Mouse (Mus musculus): ENCODE measurements around the gene Ppih. TPM values are rescaled to one million over a fixed set of nuclear protein-coding genes. Genes with fewer than 3 reads are reported as not detected.
A peak's percentile ranks its signal among the peaks of the same experiment; 100 is the strongest.

Gene Ppih
- 26.7 and 29.3 TPM in 2 replicates for polyA plus RNA-seq (2012; rRNA removed)

DNA sequence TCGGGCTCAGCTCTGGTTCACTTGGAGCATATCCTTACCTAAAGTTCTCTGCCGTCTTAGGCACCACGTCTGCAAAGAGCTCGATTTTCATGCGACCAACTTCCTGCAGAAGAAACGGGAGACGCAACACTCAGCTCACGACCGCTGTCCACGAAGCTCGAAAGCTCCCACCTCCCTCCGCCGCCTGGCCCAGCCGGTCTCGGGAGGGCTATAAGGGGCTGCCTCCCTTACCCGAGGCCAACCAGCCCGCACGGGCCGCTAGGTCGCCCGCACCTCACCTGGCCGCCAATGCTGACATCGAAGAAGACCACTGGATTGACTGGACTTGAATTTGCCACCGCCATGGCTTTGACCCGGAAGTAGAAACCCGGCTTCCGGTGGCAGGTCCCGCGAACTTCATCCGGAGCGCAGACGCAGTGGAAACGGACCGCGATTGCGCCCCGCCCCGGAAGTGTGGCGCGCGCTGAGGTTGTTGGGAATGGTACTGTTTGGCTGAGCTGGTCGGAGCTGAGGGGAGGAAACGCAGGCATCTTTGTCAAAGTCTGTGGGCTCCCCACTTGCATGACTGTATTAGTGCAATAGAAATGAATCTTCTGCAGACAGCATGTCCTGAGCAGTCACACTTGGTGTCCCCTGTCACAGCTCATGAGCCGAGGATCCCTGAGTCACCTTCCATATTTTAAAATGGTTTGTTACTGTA is at the start of gene Ppih:
Gene Ppih, minus strand, starts transcription at position 416 of the 700 bp plus-strand sequence.
- peak; percentile 85 to 97 for DNase-seq (ENCODE audit: extremely low spot score in 1 of 2, low spot score in 1 of 2)

DNA sequence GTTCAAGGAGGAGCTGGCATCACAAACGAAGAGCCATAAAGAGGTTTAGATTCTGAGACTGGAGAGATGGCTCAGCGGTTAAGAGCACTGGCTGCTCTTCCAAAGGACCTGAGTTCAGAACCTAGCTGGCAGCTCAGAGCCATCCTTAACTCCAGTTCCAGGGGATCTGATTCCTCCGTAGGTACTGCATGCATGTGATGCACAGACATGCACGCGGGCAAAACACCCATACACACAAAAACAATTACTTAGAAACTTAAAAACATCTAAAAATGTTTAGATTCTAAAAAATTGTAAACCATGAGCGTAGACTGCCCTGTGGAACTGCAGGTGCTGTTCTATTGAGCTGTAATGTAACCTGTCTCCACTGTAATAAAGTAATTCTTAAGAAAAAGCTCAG is 49.1 kb upstream of the Ppih start:
- no peak for DNase-seq (ENCODE audit: extremely low spot score in 1 of 2, low spot score in 1 of 2)

DNA sequence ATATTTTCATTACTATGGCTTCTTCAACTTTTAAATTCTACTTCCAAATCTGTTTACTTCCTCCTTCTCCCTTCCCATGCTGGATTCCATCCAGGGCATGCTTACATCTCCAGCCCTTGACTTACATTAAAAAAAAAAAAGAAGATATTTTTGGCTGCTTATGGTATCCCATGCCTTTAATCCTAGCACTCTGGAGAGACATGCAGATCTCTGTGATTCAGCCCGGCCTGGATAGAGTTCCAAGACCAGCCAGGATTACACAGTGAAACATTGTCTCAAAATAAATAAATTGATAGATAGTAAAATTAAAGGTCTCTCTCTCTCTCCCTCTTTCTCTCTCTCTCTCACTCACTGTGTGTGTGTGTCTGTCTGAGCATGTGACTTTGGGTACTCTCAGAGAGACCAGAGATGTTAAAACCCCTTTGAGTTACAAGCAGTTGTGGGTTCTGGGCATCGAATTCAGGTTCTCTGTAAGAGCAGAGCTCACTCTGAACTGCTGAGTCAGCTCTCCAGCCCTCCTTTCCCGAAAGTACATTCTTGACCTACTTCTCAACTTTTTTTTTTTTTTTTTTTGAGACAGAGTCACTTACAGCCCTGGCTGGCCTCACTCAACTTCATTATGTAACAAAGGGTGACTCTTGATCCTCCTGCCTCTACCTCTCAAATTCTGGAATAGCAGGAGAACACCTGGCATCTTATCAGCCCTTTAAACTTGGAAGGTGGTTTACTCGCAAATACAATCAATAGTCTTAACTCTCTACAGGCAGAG is 46.6 kb upstream of the Ppih start:
- no peak for DNase-seq (ENCODE audit: extremely low spot score in 1 of 2, low spot score in 1 of 2)

DNA sequence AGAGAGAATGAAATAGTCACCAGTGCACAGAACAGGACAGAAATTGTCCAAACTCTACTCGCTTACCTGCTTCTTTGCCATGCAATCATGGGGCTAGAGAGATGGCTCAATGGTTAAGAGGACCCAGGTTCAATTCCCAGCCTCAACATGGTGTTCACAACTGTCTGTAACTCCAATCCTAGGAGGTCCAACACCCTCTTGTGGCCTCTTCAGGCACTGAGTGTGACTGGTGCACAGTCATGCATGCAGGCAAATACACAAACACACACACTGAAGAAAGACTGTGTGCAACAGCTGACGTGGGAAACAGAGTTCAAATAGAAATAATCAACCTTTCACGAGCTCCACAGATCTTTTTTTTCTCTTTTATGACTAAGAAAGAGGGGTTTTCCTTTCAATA is 41.9 kb upstream of the Ppih start:
- DNase-seq (ENCODE audit: extremely low spot score in 1 of 2, low spot score in 1 of 2) = no peak

DNA sequence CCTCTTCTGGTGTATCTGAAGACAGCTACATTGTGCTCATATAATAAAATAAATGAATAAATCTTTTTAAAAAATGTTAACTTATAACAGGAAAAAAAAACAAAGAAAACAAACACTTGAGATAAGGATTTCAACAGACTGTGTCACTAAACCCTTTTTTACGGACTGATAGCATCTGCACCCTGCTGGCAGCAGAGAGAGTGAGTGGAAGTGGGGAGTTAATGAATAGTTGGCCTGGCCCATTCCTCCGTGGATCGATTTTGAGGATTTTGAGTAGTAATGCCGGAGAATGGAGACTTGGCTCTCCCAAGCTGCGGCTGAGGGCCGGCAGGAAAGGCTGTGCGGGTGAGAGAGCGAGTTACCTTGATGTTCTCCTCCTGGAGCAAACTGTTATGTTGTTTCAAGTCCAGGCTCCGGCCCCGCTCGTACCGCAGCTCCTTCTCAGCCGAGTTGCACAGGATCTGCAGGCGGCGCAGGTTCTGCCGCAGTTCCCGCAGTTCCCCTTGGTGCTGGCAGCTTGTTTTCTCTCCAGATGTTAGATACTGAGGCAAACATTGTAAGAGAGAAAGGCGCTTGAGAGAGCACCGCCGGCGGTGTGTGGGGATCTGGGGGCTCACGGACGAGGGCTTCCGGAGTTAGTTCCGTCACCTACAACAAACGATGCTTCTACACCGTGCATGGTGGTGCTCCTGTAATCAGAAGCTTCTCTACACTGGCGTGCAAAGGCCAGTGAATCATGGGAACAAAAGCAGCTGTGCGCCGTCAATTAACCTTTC is 39.0 kb upstream of the Ppih start:
- peak in 1 of 2 experiments; percentile 7 for DNase-seq (ENCODE audit: extremely low spot score in 1 of 2, low spot score in 1 of 2)

DNA sequence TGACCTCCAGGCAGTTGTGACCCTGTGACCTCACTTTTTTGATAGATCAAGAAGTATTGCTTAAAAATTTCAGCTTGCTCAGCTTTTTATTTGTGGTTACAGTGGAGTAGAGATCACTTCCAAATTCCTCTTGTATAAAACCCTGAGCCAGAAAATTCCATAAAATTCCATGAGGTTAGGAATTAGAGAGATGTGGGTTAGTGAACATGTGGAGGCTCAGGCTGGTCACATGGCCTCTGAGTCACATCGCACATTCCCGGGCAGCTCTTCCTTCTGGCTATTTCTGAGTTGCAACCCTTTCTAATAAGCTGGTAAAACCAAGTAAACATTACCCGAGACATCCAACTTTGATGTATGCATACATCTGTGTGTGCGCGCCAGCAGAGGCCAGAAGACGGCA is 25.2 kb upstream of the Ppih start:
- DNase-seq (ENCODE audit: extremely low spot score in 1 of 2, low spot score in 1 of 2) = no peak

DNA sequence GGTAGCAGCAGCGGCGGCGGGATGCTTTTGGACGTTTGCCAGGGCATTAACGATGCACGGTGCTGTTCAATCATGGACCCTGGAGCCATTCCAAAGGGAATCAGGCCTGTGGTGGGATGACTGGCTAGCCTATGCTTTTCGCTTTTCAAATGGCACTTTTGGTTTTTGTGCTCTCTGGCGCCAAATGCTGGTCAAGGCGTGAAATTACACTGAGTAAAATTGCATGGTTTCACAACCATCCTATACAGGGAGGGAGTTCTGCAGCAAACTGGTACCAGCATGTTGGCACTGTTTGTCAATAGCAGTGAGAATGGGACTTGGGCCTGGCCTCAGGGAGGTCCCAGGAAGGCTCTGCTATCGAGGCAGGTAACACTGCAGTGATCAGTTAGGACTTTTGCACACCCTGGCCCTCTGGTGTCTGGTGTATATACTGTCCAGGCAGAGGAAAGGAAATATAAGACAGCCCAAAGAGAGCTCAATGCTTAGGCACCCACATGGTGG is 18.6 kb upstream of the Ppih start:
- DNase-seq (ENCODE audit: extremely low spot score in 1 of 2, low spot score in 1 of 2) = peak in 1 of 2 experiments; percentile 50

DNA sequence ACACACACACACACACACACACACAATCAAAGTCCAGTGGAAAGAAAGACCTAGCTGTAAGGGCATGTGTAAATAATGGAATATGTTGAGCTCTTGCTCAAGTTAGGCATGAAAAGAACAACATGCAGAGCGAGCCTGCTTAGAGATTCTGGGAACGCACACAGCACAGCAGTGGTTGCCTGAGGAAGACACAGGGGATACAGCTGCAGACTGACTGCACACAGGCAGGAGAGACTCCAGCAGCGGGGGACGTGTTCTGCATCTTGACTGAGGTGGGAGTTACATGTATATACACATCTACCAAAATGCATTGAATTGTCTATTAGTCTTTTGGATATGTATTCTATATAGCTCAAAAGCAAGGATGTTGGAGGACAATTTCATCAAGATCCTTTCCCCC is 18.1 kb upstream of the Ppih start:
- DNase-seq (ENCODE audit: extremely low spot score in 1 of 2, low spot score in 1 of 2) = no peak

DNA sequence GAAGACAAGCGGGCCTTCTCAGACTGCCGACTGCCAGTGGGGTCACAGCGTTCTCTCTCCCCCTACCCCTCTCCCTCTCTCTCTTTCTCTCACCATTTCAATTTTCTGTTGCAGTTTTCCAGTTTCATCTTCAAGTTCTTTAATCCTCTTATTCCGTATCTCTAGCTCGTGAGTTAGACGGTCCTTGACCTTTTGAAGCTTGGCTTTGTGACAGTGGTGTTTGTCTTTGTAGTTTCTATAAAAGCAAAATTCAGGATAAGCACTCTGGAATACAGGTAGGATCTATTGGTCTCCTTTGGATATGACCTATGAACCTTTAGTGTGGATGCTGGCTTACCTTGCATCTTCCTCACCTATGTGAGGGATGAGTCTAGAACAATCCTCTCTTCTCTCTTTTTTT is 13.1 kb upstream of the Ppih start:
- no peak for DNase-seq (ENCODE audit: extremely low spot score in 1 of 2, low spot score in 1 of 2)

DNA sequence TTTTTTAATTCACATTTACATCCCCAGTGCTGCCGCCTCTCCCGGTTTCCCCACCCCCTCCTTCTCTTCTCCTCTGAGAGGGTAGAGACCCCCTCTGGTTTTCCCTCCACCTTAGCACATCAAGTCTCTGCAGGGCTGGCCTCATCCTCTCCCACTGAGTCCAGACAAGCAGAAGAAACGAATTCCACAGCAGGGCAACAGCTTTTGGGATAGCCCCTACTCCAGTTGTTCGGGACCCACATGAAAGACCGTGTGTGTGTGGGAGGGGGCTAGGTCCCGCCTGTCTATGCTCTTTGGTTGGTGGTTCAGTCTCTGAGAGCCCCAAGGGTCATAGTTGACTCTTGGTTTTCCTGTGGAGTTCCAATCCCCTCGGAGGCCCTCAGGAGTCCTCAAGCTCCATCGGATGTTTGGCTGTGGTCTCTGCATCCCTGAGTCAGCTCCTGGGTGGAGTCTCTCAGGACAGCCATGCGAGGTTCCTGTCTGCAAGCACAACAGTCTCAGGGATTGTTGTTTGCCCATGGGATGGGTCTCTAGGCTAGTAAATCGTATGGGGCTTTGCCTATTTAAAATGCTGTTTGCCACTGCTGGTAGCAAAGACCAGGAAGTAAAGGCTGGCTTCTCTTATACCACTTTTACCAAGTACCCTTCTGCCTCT is 677 bp upstream of the Ppih start:
- DNase-seq (ENCODE audit: extremely low spot score in 1 of 2, low spot score in 1 of 2) = no peak

DNA sequence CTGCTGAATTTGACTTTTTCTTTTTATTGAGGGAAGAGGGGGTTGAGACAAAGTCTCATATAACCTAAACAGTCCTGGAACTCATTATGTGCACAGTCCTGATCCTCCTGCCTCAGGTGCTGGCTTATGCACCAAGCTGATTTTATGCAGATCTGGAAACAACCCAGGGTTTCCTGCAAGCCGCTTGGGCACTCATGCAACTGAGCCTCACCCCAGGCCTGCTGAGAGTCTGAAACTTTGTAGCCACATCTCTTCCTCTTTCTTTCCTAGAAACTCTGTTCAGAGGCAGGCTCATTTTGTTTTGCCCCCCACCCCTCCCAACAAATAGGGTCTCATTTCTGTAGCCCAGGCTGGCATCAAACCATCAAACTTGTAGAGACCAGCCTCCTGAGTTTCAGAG is 6.6 kb downstream of the Ppih start:
- no peak for DNase-seq (ENCODE audit: extremely low spot score in 1 of 2, low spot score in 1 of 2)

DNA sequence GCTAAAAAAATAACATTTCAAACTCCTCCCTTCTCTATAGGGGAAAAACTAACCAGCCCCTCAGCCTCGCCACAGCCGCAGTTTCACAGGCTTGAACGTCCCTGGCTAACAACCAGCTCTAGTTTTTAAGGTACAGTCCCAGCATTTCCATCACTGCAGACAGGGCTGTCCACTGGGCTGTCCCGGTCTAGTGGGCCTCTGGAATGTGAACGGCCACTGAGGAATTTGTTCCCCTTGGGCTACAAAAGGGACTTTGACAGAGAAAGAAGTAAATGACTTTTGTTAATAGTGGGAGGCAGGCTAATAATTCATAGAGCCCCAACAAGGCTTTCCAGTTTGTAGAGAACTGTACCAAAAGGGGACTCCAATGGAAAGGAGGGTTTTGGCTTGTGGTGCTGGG is 14.9 kb downstream of the Ppih start:
- DNase-seq (ENCODE audit: extremely low spot score in 1 of 2, low spot score in 1 of 2) = no peak

DNA sequence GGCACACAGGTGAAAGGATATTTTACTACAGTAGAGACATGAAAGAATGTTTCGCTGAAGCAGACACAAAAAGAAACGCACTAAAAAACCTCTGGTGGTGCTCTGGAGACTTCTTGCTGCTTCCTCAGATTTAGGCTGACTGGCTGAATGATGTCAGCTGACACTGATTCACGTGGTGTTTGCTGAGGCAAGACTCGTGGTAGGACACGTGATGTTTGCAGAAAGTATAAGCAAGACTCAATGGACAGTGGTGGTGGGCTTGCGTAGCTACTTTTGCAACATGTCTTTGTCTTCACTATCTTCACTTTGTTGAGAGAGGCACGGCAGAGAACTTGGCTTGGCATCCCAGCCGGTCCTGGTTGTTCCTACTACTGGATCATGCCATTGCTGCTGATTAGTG is 17.1 kb downstream of the Ppih start:
- no peak for DNase-seq (ENCODE audit: extremely low spot score in 1 of 2, low spot score in 1 of 2)

DNA sequence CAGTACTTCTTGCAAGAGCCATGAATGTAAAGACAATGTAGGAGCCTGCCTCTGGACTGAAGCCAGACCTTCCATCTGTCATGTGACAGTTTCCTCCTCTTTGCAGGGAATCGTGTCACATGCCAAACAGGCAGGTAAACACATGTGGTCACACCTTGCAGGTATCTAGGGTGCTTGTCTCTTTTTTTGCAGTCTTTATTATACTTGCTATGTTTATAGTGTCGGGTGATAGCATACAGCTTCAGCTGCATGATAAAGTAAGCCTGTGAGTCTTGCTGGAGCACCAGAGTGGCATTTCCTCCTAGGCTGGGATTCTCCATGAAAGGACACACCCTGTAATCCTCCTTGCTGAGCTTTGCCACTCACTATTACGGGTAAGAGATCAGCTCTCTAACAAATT is 18.6 kb downstream of the Ppih start:
- DNase-seq (ENCODE audit: extremely low spot score in 1 of 2, low spot score in 1 of 2) = no peak

DNA sequence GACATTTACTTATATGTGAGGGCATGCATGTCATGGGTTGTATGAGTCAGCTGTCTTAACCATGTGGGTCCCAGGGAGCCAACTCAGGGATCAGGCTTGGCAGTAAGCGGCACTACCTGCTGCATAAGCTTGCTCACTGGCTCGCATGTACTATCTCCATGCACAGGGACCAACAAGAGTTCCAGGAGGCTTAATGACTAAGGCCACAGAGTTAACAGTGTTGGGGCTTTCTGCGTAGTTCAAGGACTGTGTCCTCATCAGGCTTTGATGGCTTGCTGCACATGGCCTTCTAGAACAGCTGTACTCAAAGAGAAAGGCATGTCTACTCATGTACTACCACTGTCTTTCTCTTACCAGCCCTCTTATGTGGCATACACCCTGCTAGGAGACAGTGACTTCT is 19.6 kb downstream of the Ppih start:
- DNase-seq (ENCODE audit: extremely low spot score in 1 of 2, low spot score in 1 of 2) = no peak

DNA sequence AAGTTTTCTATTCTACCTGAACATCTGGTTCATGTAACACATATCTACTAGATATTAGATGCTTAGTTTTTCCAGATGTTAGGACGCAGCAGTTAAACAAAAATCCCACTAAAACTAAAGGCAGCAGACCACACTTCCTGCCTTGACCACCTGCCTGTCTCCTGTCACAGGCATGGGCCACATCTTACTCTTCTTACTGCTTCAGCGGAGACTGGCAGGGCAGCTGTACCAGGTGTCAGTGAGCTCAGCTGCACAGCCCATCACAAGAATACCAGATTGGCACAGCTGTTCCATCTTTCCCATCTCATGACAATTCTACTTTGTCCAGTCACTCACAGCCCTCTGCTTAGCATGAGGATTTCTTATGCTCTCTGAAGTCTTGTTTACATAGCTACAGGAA is 23.0 kb downstream of the Ppih start:
- no peak for DNase-seq (ENCODE audit: extremely low spot score in 1 of 2, low spot score in 1 of 2)

DNA sequence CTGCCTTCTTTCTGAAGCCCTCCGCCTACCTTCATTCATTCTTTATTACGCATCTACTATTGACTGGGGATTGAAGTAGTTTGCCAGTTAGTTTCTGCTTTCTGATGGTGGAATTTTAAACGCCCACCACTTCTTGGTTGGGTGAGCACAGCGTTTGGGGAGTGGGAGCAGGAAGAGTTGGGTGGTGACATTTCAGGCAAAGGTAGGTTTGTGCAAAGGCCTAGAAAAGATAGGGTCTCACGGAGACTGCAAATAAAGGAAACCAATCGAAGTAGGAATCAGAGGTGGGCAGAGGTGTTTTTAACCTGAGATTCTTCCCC is 25.3 kb downstream of the Ppih start:
- DNase-seq (ENCODE audit: extremely low spot score in 1 of 2, low spot score in 1 of 2) = peak in 1 of 2 experiments; percentile 25

DNA sequence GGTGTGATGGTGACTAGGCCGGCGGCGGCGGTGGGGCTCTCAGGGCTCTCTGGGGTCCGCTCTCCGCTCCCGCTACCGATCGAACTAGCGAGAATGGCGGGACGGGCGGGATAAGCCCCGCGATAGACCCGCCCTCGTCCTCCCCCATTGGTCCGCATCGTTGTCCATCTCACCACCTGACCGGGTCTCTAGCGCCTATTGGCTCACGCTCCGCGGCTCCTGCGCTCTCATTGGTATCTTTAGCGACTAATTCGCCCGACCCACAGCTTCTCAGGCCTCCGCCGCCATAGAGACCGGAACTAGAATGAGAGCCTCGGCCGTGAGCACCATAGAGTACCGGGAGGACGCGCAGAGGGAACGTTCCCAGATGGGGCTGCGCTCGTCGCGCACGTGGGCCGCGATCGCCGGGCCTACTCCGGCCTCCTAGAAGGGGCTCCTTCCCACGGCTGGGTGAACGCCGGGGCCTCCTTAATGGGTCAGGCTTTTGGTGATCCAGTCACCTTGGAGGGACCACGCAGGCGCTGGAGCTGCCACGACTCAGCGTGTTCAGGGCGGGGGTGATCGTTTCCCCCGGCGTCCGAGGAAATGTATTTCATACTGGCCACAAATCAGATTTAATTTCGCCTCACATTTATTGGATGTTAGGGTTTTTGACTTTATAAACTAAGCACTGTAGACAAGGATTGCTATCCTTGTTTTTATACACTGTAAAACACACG is 25.8 kb downstream of the Ppih start, which contains the start of gene Ybx1:
Gene Ybx1, minus strand, starts transcription at position 190 of the 719 bp plus-strand sequence.
- peak; percentile 99 to 100 for DNase-seq (ENCODE audit: extremely low spot score in 1 of 2, low spot score in 1 of 2)

DNA sequence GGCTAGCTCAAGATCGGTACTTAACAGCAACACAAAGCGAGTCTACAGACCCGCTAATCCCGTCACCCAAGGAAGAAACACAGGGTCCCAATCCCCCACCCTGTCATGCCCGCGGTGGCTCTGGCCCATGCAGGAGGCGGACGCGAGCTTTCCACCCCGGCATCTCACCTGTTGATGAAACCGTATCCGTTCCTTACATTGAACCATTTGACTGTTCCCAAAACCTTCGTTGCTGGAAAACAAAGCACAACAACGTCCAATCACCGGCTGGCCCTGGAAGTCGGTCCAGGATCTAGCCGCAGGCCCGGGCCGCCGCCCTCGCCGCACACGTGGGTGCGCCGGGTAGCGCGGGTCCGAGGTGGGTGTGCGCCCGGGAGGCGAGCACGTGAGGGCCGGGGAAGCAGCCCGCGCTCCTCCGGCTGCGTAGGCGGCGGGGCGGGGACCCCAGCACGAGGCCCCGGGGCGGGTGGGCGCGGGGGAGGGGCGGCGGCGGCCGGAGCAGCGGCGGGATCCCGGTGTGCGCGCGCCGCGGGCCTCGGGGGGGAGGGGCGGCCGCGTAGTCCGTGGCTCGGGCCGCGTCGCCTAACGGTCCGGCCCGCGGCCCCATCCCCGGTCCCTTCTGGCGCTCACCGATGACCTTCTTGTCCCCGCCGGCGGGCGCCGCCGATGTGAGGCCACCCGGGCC is 26.6 kb downstream of the Ppih start:
- peak in 1 of 2 experiments; percentile 41 for DNase-seq (ENCODE audit: extremely low spot score in 1 of 2, low spot score in 1 of 2)

Data from frontal cortex, adult 2 months (tissue).